Comparison of ENCODE assay signal across 14 mouse cellular contexts in genomic region chr15:26809569-26809968, GRCm38 (mm10).
DNase-seq lines count a peak whose midpoint lies in the region; TF ChIP-seq lines count a peak whose summit lies in the region.
"Had no signal": no experiment of that assay in that cellular context is flagged by ENCODE, and none has a peak within 500 bp of the region (broad histone marks: within the 10 kb centered on the region; RNA-seq: fewer than 3 reads in every experiment).

No protein-coding gene starts in this region.

- no peaks in the 10 kb centered on the region for H3K9me3 ChIP-seq in midbrain, embryonic 10.5 days (replicated peaks)
- H3K9me3 ChIP-seq: embryonic facial prominence, embryonic 12.5 days; liver, embryonic 15.5 days had no signal

- no peak overlapping the region for H3K27ac ChIP-seq in kidney, adult 2 months (ENCODE audit: insufficient read depth, low read depth, low read length)
- H3K27ac ChIP-seq in thymus, adult 2 months (ENCODE audit: control insufficient read depth, insufficient read depth, low read length): no peak overlapping the region
- H3K27ac ChIP-seq in midbrain, embryonic 10.5 days (replicated peaks): no peak overlapping the region
- H3K27ac ChIP-seq: embryonic facial prominence, embryonic 12.5 days; liver, embryonic 15.5 days had no signal

- H3K36me3 ChIP-seq in kidney, adult 2 months (ENCODE audit: control insufficient read depth, insufficient read depth, low read length): no peaks in the 10 kb centered on the region
- no peaks in the 10 kb centered on the region for H3K36me3 ChIP-seq in thymus, adult 2 months (ENCODE audit: control insufficient read depth, insufficient read depth, low read length)
- no peaks in the 10 kb centered on the region for H3K36me3 ChIP-seq in midbrain, embryonic 10.5 days
- H3K36me3 ChIP-seq: embryonic facial prominence, embryonic 12.5 days; liver, embryonic 15.5 days had no signal

- no peaks in the 10 kb centered on the region for H3K27me3 ChIP-seq in kidney, adult 2 months (replicated peaks; ENCODE audit: control insufficient read depth, insufficient read depth, low read length)
- H3K27me3 ChIP-seq in thymus, adult 2 months (ENCODE audit: control insufficient read depth, insufficient read depth, low read length): no peaks in the 10 kb centered on the region
- no peaks in the 10 kb centered on the region for H3K27me3 ChIP-seq in midbrain, embryonic 10.5 days (ENCODE audit: low read depth, poor library complexity, severe bottlenecking)
- H3K27me3 ChIP-seq: CH12.LX; embryonic facial prominence, embryonic 12.5 days; liver, embryonic 15.5 days; megakaryocyte, embryonic 14.5 days had no signal

- 61% methylated on average over 3 of the region's 3 CpGs for WGBS in kidney, adult 2 months
- WGBS in thymus, adult 2 months: 77% methylated on average over 3 of the region's 3 CpGs
- 82% methylated on average over 3 of the region's 3 CpGs for whole genome bisulfite sequencing in midbrain, embryonic 10.5 days

- H3K4me1 ChIP-seq in kidney, adult 2 months (ENCODE audit: control insufficient read depth, insufficient read depth, low read length): no peaks in the 10 kb centered on the region
- no peaks in the 10 kb centered on the region for H3K4me1 ChIP-seq in thymus, adult 2 months (replicated peaks; ENCODE audit: control insufficient read depth, insufficient read depth, low read length)
- no peaks in the 10 kb centered on the region for H3K4me1 ChIP-seq in midbrain, embryonic 10.5 days
- H3K4me1 ChIP-seq: embryonic facial prominence, embryonic 12.5 days; liver, embryonic 15.5 days; megakaryocyte, embryonic 14.5 days had no signal

- no peak overlapping the region for H3K4me3 ChIP-seq in kidney, adult 2 months (ENCODE audit: insufficient read depth, low read depth, low read length)
- H3K4me3 ChIP-seq in thymus, adult 2 months (ENCODE audit: control insufficient read depth, insufficient read depth, low read length): no peak overlapping the region
- no peak overlapping the region for H3K4me3 ChIP-seq in midbrain, embryonic 10.5 days
- H3K4me3 ChIP-seq: embryonic facial prominence, embryonic 12.5 days; liver, embryonic 15.5 days; megakaryocyte, embryonic 14.5 days had no signal

- TF ChIP-seq CTCF in kidney, adult 2 months (conservative IDR thresholded peaks at IDR 0.05; ENCODE audit: insufficient read depth, insufficient read length, low read depth, low read length): no peak
- no peak for TF ChIP-seq CTCF in thymus, adult 2 months (IDR thresholded peaks at IDR 0.05; ENCODE audit: borderline replicate concordance, control insufficient read depth, extremely low read depth, insufficient read depth, low read length, poor library complexity)

- peak; percentile 14 for DNase-seq in adrenal gland, postnatal 10 days
- no peak for DNase-seq in adrenal gland, adult 18-20 months (ENCODE audit: low spot score in 2 of 2)
- DNase-seq in kidney, adult 2 months: peak; percentile 37
- no peak for DNase-seq in kidney, adult 11 months
- DNase-seq in gastrocnemius, postnatal 14 days: peak; percentile 9
- DNase-seq in kidney, postnatal 4 days: peak; percentile 43 to 53
- no peak for DNase-seq in thymus, adult 2 months
- DNase-seq in midbrain, embryonic 10.5 days (ENCODE audit: low spot score): no peak
- DNase-seq: cerebellum, adult 8-10 months; thymus, postnatal 14 days had no signal

- intact Hi-C loops in gastrocnemius, postnatal 14 days (cut with DNase I; ENCODE audit: low total_unique reads): no loop called here

- TF ChIP-seq POLR2A in kidney, adult 2 months (IDR thresholded peaks at IDR 0.05; ENCODE audit: low read depth, low read length): no peak
- TF ChIP-seq POLR2A in thymus, adult 2 months (IDR thresholded peaks at IDR 0.05; ENCODE audit: control insufficient read depth, extremely low read depth, insufficient read depth, low read length, poor library complexity): no peak

Comparison
In these comparisons a context has a peak if more than half of its experiments do, and no peak if none do; other contexts are left out.
1. DNase-seq: peak in adrenal gland, postnatal 10 days (single experiment), kidney, adult 2 months (single experiment), gastrocnemius, postnatal 14 days (single experiment) and kidney, postnatal 4 days (2 of 2); none in adrenal gland, adult 18-20 months (0 of 2), kidney, adult 11 months (single experiment), thymus, adult 2 months (single experiment) and midbrain, embryonic 10.5 days (single experiment).